Mouse (Mus musculus) midbrain, embryonic 14.5 days (tissue): Measurements from ENCODE around the gene Guca2a. TPM values are rescaled to one million over a fixed set of nuclear protein-coding genes. Genes with fewer than 3 reads are reported as not detected.

Experiments used
- ATAC-seq: fragments of 200-750 bp; cut with Nextera tagmentation; 2 replicates; pipeline ENCODE4 v1.8.0; 2017; ENCODE audit warnings: moderate number of reproducible peaks, moderate library complexity; ENCODE audit not compliant: low FRiP score, low TSS enrichment
- DNase-seq: peaks from one replicate; pipeline ENCODE4 v3.0.0-alpha.2; 2015
- H3K27ac ChIP-seq: fragments of 300-500 bp; sonication (generic); replicated peaks from 2 replicates; pipeline ENCODE4 v1.5.1; 2014; ENCODE audit warnings: mild to moderate bottlenecking, low read depth, low read length, moderate library complexity
- H3K27me3 ChIP-seq: fragments of 300-500 bp; sonication (generic); 2 replicates; pipeline ENCODE4 v1.6.1; 2014; ENCODE audit warnings: low read length, control low read depth, mixed read lengths; ENCODE audit not compliant: control insufficient read depth, insufficient read depth
- H3K36me3 ChIP-seq: fragments of 300-500 bp; sonication (generic); 2 replicates; pipeline ENCODE4 v1.6.1; 2014; ENCODE audit warnings: low read length, control low read depth; ENCODE audit not compliant: control insufficient read depth, insufficient read depth
- H3K4me1 ChIP-seq: fragments of 300-500 bp; sonication (generic); 2 replicates; pipeline ENCODE4 v1.6.1; 2014; ENCODE audit warnings: mild to moderate bottlenecking, antibody characterized with exemption, low read length, control low read depth; ENCODE audit not compliant: control insufficient read depth, insufficient read depth
- H3K4me2 ChIP-seq: fragments of 300-500 bp; sonication (generic); 2 replicates; pipeline ENCODE4 v1.6.1; 2014; ENCODE audit warnings: mild to moderate bottlenecking, low read length, moderate library complexity
- H3K4me3 ChIP-seq: fragments of 300-500 bp; sonication (generic); replicated peaks from 2 replicates; pipeline ENCODE4 v1.5.1; 2014; ENCODE audit warnings: low read depth, low read length
- H3K9ac ChIP-seq: fragments of 300-500 bp; sonication (generic); replicated peaks from 2 replicates; pipeline ENCODE4 v1.6.1; 2014; ENCODE audit warnings: mild to moderate bottlenecking, low read length, moderate library complexity
- H3K9me3 ChIP-seq: fragments of 300-500 bp; sonication (generic); 2 replicates; pipeline ENCODE4 v1.6.1; 2016; ENCODE audit warnings: low read length, control low read depth, mixed read lengths; ENCODE audit not compliant: control insufficient read depth
- WGBS: fragments of 180-500 bp; shearing (Covaris S2); extraction: QIAGEN DNeasy Blood & Tissue Kit; methylation state at CpG from one replicate; pipeline ENCODE4 v1.1.7; 2014; 5-methylcytosine and 5-hydroxymethylcytosine counted together
- polyA plus RNA-seq: library from polyadenylated mRNA; unstranded; fragments of >200 nt; fragmentation: Nextera tagmentation; extraction: Ambion mirVana; gene quantifications from 2 replicates; pipeline ENCODE4 v1.2.1, GENCODE M21; 2014

Guca2a gene
- polyA plus RNA-seq, 1 experiment from 2014 or later, result not detected

GRCm38 (mm10) chr4:119669356-119670209, 32.1 kb downstream of the Guca2a start:
- Histone ChIP-seq H3K27me3 (no peaks in the 10 kb centered on the region), H3K36me3 (no peaks in the 10 kb centered on the region), H3K9me3 (no peaks in the 10 kb centered on the region), H3K27ac (0 out of 2 replicates have a peak overlapping the region, but pooled peaks have one; percentile 32), H3K9ac (no peak overlapping the region), H3K4me1 (peaks cover 12% of the 10 kb centered on the region), H3K4me3 (no peak overlapping the region), H3K4me2 (no peak overlapping the region)
- 56% methylated on average over 10 of the region's 10 CpGs for WGBS
- DNase-seq (peak; percentile 15), ATAC-seq (no peak)

GRCm38 (mm10) chr4:119670210-119670555, 32.7 kb downstream of the Guca2a start:
- WGBS, result 24% methylated on average over 7 of the region's 7 CpGs
- peak; percentile 38 for DNase-seq
- Histone ChIP-seq H3K27ac (0 out of 2 replicates have a peak overlapping the region, but pooled peaks have one; percentile 32), H3K27me3 (no peaks in the 10 kb centered on the region), H3K4me1 (peaks cover 12% of the 10 kb centered on the region), H3K4me3 (no peak overlapping the region), H3K4me2 (no peak overlapping the region), H3K9ac (no peak overlapping the region), H3K9me3 (no peaks in the 10 kb centered on the region), H3K36me3 (no peaks in the 10 kb centered on the region)
- ATAC-seq, result no peak

- no peaks in the 10 kb centered on the region for H3K9me3 ChIP-seq
- peaks cover 12% of the 10 kb centered on the region for H3K4me1 ChIP-seq
- ATAC-seq, result no peak
- H3K36me3 ChIP-seq, result no peaks in the 10 kb centered on the region
- no peaks in the 10 kb centered on the region for H3K27me3 ChIP-seq
- WGBS, result 86% methylated on average over 6 of the region's 6 CpGs
- H3K4me3 ChIP-seq, result no peak overlapping the region
- H3K9ac ChIP-seq, result no peak overlapping the region; the same call in 1 of the 2 replicates
- DNase-seq, result peak; percentile 23
- no peak overlapping the region; the same call in 1 of the 2 replicates for H3K27ac ChIP-seq
- no peak overlapping the region for H3K4me2 ChIP-seq
These were observed 33.2 kb downstream of the Guca2a start for GRCm38 (mm10) chr4:119670736-119671135.

GRCm38 (mm10) chr4:119671164-119671563, 33.7 kb downstream of the Guca2a start:
- ATAC-seq, result no peak
- Histone ChIP-seq H3K9ac (no peak overlapping the region; the same call in 1 of the 2 replicates), H3K4me3 (no peak overlapping the region), H3K36me3 (no peaks in the 10 kb centered on the region), H3K27me3 (no peaks in the 10 kb centered on the region), H3K4me1 (peaks cover 12% of the 10 kb centered on the region), H3K9me3 (no peaks in the 10 kb centered on the region), H3K4me2 (no peak overlapping the region), H3K27ac (no peak overlapping the region)
- WGBS, result 92% methylated on average over 9 of the region's 9 CpGs
- no peak for DNase-seq

- no peak overlapping the region for H3K4me2 ChIP-seq
- no peak overlapping the region for H3K4me3 ChIP-seq
- ATAC-seq, result no peak
- peak; percentile 45 for DNase-seq
- 46% methylated on average over 5 of the region's 5 CpGs for WGBS
- H3K4me1 ChIP-seq, result peaks cover 12% of the 10 kb centered on the region
- H3K27me3 ChIP-seq, result no peaks in the 10 kb centered on the region
- H3K9me3 ChIP-seq, result no peaks in the 10 kb centered on the region
- no peak overlapping the region for H3K9ac ChIP-seq
- no peaks in the 10 kb centered on the region for H3K36me3 ChIP-seq
- H3K27ac ChIP-seq, result no peak overlapping the region
These were observed 35.2 kb downstream of the Guca2a start for GRCm38 (mm10) chr4:119672685-119673084.

- H3K4me2 ChIP-seq, result no peak overlapping the region
- H3K9me3 ChIP-seq, result no peaks in the 10 kb centered on the region
- H3K4me1 ChIP-seq, result peaks cover 6% of the 10 kb centered on the region
- 28% methylated on average over 5 of the region's 5 CpGs for WGBS
- DNase-seq, result peak; percentile 35
- H3K27ac ChIP-seq, result no peak overlapping the region
- no peak overlapping the region for H3K4me3 ChIP-seq
- ATAC-seq, result no peak
- no peaks in the 10 kb centered on the region for H3K27me3 ChIP-seq
- H3K9ac ChIP-seq, result no peak overlapping the region
- H3K36me3 ChIP-seq, result no peaks in the 10 kb centered on the region
These were observed 45.1 kb downstream of the Guca2a start for GRCm38 (mm10) chr4:119682596-119682995.

- H3K36me3 ChIP-seq, result no peaks in the 10 kb centered on the region
- 89% methylated on average over 2 of the region's 2 CpGs for WGBS
- no peak for DNase-seq
- no peaks in the 10 kb centered on the region for H3K9me3 ChIP-seq
- H3K27ac ChIP-seq, result no peak overlapping the region
- peaks cover 6% of the 10 kb centered on the region for H3K4me1 ChIP-seq
- no peak overlapping the region for H3K9ac ChIP-seq
- no peaks in the 10 kb centered on the region for H3K27me3 ChIP-seq
- no peak overlapping the region for H3K4me3 ChIP-seq
- no peak overlapping the region for H3K4me2 ChIP-seq
- no peak for ATAC-seq
These were observed 48.2 kb downstream of the Guca2a start for GRCm38 (mm10) chr4:119685746-119686145.
